Mouse (Mus musculus) embryonic facial prominence, embryonic 14.5 days (tissue): ENCODE measurements around the gene Scin. TPM values are rescaled to one million over a fixed set of nuclear protein-coding genes. Genes with fewer than 3 reads are reported as not detected.

Experiments used
- ATAC-seq: fragments of 200-750 bp; cut with Nextera tagmentation; 2 replicates; pipeline ENCODE4 v1.8.0; 2017; ENCODE audit warnings: low read depth, moderate number of reproducible peaks, moderate TSS enrichment
- DNase-seq: peaks from one replicate; pipeline ENCODE4 v3.0.0-alpha.2; 2015; ENCODE audit warnings: low spot score
- H3K27ac ChIP-seq: fragments of 300-500 bp; sonication (generic); replicated peaks from 2 replicates; pipeline ENCODE4 v1.5.1; 2014; ENCODE audit warnings: low read depth, mild to moderate bottlenecking, low read length, moderate library complexity
- H3K27me3 ChIP-seq: fragments of 300-500 bp; sonication (generic); replicated peaks from 2 replicates; pipeline ENCODE4 v1.6.1; 2014; ENCODE audit warnings: low read length; ENCODE audit not compliant: control insufficient read depth, insufficient read depth
- H3K36me3 ChIP-seq: fragments of 300-500 bp; sonication (generic); 2 replicates; pipeline ENCODE4 v1.6.1; 2014; ENCODE audit warnings: low read length, mixed read lengths; ENCODE audit not compliant: control insufficient read depth, insufficient read depth
- H3K4me1 ChIP-seq: fragments of 300-500 bp; sonication (generic); 2 replicates; pipeline ENCODE4 v1.6.1; 2014; ENCODE audit warnings: antibody characterized with exemption, low read length; ENCODE audit not compliant: control insufficient read depth, insufficient read depth
- H3K4me2 ChIP-seq: fragments of 300-500 bp; sonication (generic); 2 replicates; pipeline ENCODE4 v1.6.1; 2014; ENCODE audit warnings: low read depth, mild to moderate bottlenecking, low read length, moderate library complexity, mixed read lengths
- H3K4me3 ChIP-seq: fragments of 300-500 bp; sonication (generic); 2 replicates; pipeline ENCODE4 v1.5.1; 2014; ENCODE audit warnings: low read depth, mild to moderate bottlenecking, low read length
- H3K9ac ChIP-seq: fragments of 300-500 bp; sonication (generic); 2 replicates; pipeline ENCODE4 v1.6.1; 2014; ENCODE audit warnings: low read depth, mild to moderate bottlenecking, low read length, moderate library complexity, mixed read lengths
- H3K9me3 ChIP-seq: fragments of 300-500 bp; sonication (generic); 2 replicates; pipeline ENCODE4 v1.6.1; 2016; ENCODE audit warnings: low read length; ENCODE audit not compliant: control insufficient read depth
- WGBS: fragments of 180-500 bp; shearing (Covaris S2); extraction: QIAGEN DNeasy Blood & Tissue Kit; methylation state at CpG from one replicate; pipeline ENCODE4 v1.1.7; 2014; 5-methylcytosine and 5-hydroxymethylcytosine counted together
- polyA plus RNA-seq: library from polyadenylated mRNA; unstranded; fragments of >200 nt; fragmentation: Nextera tagmentation; extraction: Ambion mirVana; gene quantifications from 2 replicates; pipeline ENCODE4 v1.2.1, GENCODE M21; 2014

The Scin gene
- polyA plus RNA-seq, 1 experiment from 2014 or later, result 4.7 TPM

GRCm38 (mm10) chr12:40102359-40102758 is 31.7 kb downstream of the Scin start:
- H3K4me2 ChIP-seq, result no peak overlapping the region
- no peak overlapping the region for H3K27ac ChIP-seq
- WGBS, result 87% methylated on average over 2 of the region's 2 CpGs
- H3K4me3 ChIP-seq, result no peak overlapping the region
- H3K27me3 ChIP-seq, result no peaks in the 10 kb centered on the region
- DNase-seq, result no peak
- ATAC-seq, result no peak
- H3K9ac ChIP-seq, result no peak overlapping the region
- H3K36me3 ChIP-seq, result no peaks in the 10 kb centered on the region
- no peaks in the 10 kb centered on the region for H3K4me1 ChIP-seq
- H3K9me3 ChIP-seq, result no peaks in the 10 kb centered on the region

- ATAC-seq (no peak), DNase-seq (no peak)
- 76% methylated on average over 2 of the region's 2 CpGs for WGBS
- H3K4me3 ChIP-seq, result no peak overlapping the region
- no peak overlapping the region for H3K27ac ChIP-seq
- no peaks in the 10 kb centered on the region for H3K4me1 ChIP-seq
- H3K9me3 ChIP-seq, result no peaks in the 10 kb centered on the region
- no peaks in the 10 kb centered on the region for H3K36me3 ChIP-seq
- no peaks in the 10 kb centered on the region for H3K27me3 ChIP-seq
- no peak overlapping the region for H3K4me2 ChIP-seq
- H3K9ac ChIP-seq, result no peak overlapping the region
These were observed 34.6 kb downstream of the Scin start for GRCm38 (mm10) chr12:40099407-40099806.

GRCm38 (mm10) chr12:40097449-40097848 is 36.6 kb downstream of the Scin start:
- ATAC-seq, result no peak
- 90% methylated on average over 4 of the region's 4 CpGs for WGBS
- no peaks in the 10 kb centered on the region for H3K9me3 ChIP-seq

GRCm38 (mm10) chr12:40097023-40097422 is 37.0 kb downstream of the Scin start:
- ATAC-seq, result no peak
- Histone ChIP-seq H3K27me3 (no peaks in the 10 kb centered on the region), H3K27ac (no peak overlapping the region), H3K9ac (no peak overlapping the region), H3K9me3 (no peaks in the 10 kb centered on the region), H3K4me2 (no peak overlapping the region), H3K4me3 (no peak overlapping the region), H3K36me3 (no peaks in the 10 kb centered on the region), H3K4me1 (no peaks in the 10 kb centered on the region)
- 91% methylated on average over 5 of the region's 5 CpGs for WGBS
- no peak for DNase-seq

More at GRCm38 (mm10) chr12:40097449-40097848, 36.6 kb downstream of the Scin start:
- no peak overlapping the region for H3K4me2 ChIP-seq
- H3K27me3 ChIP-seq, result no peaks in the 10 kb centered on the region
- H3K9ac ChIP-seq, result no peak overlapping the region
- no peak overlapping the region for H3K4me3 ChIP-seq
- H3K27ac ChIP-seq, result no peak overlapping the region
- H3K4me1 ChIP-seq, result no peaks in the 10 kb centered on the region
- no peak for DNase-seq
- no peaks in the 10 kb centered on the region for H3K36me3 ChIP-seq

GRCm38 (mm10) chr12:40096453-40096852 is 37.6 kb downstream of the Scin start:
- DNase-seq, result no peak
- H3K9me3 ChIP-seq, result no peaks in the 10 kb centered on the region
- no peak for ATAC-seq
- H3K36me3 ChIP-seq, result no peaks in the 10 kb centered on the region
- no peak overlapping the region for H3K4me3 ChIP-seq
- H3K27me3 ChIP-seq, result no peaks in the 10 kb centered on the region
- no peak overlapping the region for H3K4me2 ChIP-seq
- no peak overlapping the region for H3K9ac ChIP-seq
- H3K4me1 ChIP-seq, result no peaks in the 10 kb centered on the region
- no peak overlapping the region for H3K27ac ChIP-seq
- WGBS, result 88% methylated on average over 3 of the region's 3 CpGs

- no peak for ATAC-seq
- 65% methylated on average over 3 of the region's 3 CpGs for WGBS
- H3K9ac ChIP-seq, result no peak overlapping the region
- no peak overlapping the region for H3K27ac ChIP-seq
- H3K4me1 ChIP-seq, result no peaks in the 10 kb centered on the region
- H3K4me3 ChIP-seq, result no peak overlapping the region
- no peaks in the 10 kb centered on the region for H3K36me3 ChIP-seq
- no peak for DNase-seq
- H3K4me2 ChIP-seq, result no peak overlapping the region
- H3K27me3 ChIP-seq, result no peaks in the 10 kb centered on the region
- H3K9me3 ChIP-seq, result no peaks in the 10 kb centered on the region
These were observed 44.0 kb downstream of the Scin start for GRCm38 (mm10) chr12:40090017-40090416.

- no peak overlapping the region for H3K27ac ChIP-seq
- no peaks in the 10 kb centered on the region for H3K9me3 ChIP-seq
- no peaks in the 10 kb centered on the region for H3K36me3 ChIP-seq
- no peaks in the 10 kb centered on the region for H3K4me1 ChIP-seq
- no peak overlapping the region for H3K4me2 ChIP-seq
- no peak overlapping the region for H3K9ac ChIP-seq
- DNase-seq, result peak; percentile 24
- 52% methylated on average over 5 of the region's 5 CpGs for WGBS
- no peaks in the 10 kb centered on the region for H3K27me3 ChIP-seq
- H3K4me3 ChIP-seq, result no peak overlapping the region
- no peak for ATAC-seq
These were observed 48.2 kb downstream of the Scin start for GRCm38 (mm10) chr12:40085731-40086322.

- Histone ChIP-seq H3K36me3 (no peaks in the 10 kb centered on the region), H3K4me1 (no peaks in the 10 kb centered on the region), H3K27me3 (no peaks in the 10 kb centered on the region), H3K9ac (no peak overlapping the region), H3K4me2 (no peak overlapping the region), H3K27ac (no peak overlapping the region), H3K4me3 (no peak overlapping the region), H3K9me3 (no peaks in the 10 kb centered on the region)
- ATAC-seq (0 out of 2 replicates have a peak, but pooled peaks have one; percentile 26), DNase-seq (peak; percentile 65)
- WGBS, result 44% methylated on average over 5 of the region's 6 CpGs
These were observed 51.4 kb downstream of the Scin start for GRCm38 (mm10) chr12:40082453-40083238.

GRCm38 (mm10) chr12:40082048-40082447 is 52.0 kb downstream of the Scin start:
- H3K4me2 ChIP-seq, result no peak overlapping the region
- WGBS, result 71% methylated on average over 5 of the region's 5 CpGs
- no peaks in the 10 kb centered on the region for H3K36me3 ChIP-seq
- DNase-seq, result no peak
- H3K27ac ChIP-seq, result no peak overlapping the region
- no peaks in the 10 kb centered on the region for H3K27me3 ChIP-seq
- no peak overlapping the region for H3K4me3 ChIP-seq
- H3K9ac ChIP-seq, result no peak overlapping the region
- no peak for ATAC-seq
- no peaks in the 10 kb centered on the region for H3K4me1 ChIP-seq
- H3K9me3 ChIP-seq, result no peaks in the 10 kb centered on the region
